Mouse (Mus musculus) erythroblast, embryonic 14.5 days (primary cell): ENCODE data around the gene Mindy4b-ps. TPM values are rescaled to one million over a fixed set of nuclear protein-coding genes. Genes with fewer than 3 reads are reported as not detected.

ENCODE experiments used
- H3K27me3 ChIP-seq: 2 replicates; pipeline ENCODE4 v1.6.1; 2012; ENCODE audit warnings: inconsistent platforms; ENCODE audit not compliant: control insufficient read depth
- H3K36me3 ChIP-seq: 2 replicates; pipeline ENCODE4 v1.6.1; 2012; ENCODE audit warnings: mild to moderate bottlenecking, inconsistent platforms; ENCODE audit not compliant: control insufficient read depth
- H3K4me1 ChIP-seq: 2 replicates; pipeline ENCODE4 v1.6.1; 2012; ENCODE audit warnings: inconsistent platforms; ENCODE audit not compliant: control insufficient read depth
- H3K4me3 ChIP-seq: replicated peaks from 2 replicates; pipeline ENCODE3; 2012; ENCODE audit warnings: moderate library complexity, mild to moderate bottlenecking, inconsistent platforms
- H3K9me3 ChIP-seq: 2 replicates; pipeline ENCODE4 v1.6.1; 2012; ENCODE audit warnings: low read length, inconsistent platforms, mixed read lengths; ENCODE audit not compliant: control insufficient read depth
- GATA1 ChIP-seq: IDR thresholded peaks from 2 replicates; pipeline ENCODE4 v1.6.1; 2012; ENCODE audit warnings: low read length, inconsistent platforms, mixed read lengths
- TAL1 ChIP-seq: IDR thresholded peaks from 3 replicates; pipeline ENCODE4 v1.6.1; 2012; ENCODE audit warnings: low read length, inconsistent platforms, mixed read lengths
- polyA plus RNA-seq: library from polyadenylated mRNA; stranded (reverse); fragments of >175 nt; gene quantifications from 2 replicates; pipeline ENCODE4 v1.2.3, GENCODE M21; 2012

Mindy4b-ps gene
- polyA plus RNA-seq, 1 experiment, result not detected

DNA sequence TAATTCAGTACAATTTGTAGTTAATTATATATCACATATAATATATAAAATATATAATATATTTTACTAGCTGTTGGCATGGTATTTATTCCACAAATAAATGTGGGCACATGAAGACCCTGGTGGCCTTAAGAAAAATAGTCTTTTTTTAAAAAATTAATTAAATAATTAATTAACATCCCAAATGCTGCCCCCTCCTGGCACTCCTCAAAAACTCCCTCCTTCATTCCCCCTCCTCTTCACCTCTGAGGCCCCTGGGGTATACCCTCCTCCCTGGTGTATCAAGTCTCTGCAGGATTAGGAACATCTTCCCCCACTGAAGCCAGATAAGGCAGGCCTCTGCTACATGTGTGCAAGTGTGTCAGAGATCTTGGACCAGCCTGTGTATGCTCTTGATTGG, 73.4 kb downstream of the Mindy4b-ps start:
- Histone ChIP-seq H3K4me3 (no peak overlapping the region), H3K36me3 (no peaks in the 10 kb centered on the region), H3K27me3 (no peaks in the 10 kb centered on the region), H3K4me1 (no peaks in the 10 kb centered on the region), H3K9me3 (no peaks in the 10 kb centered on the region)
- no peak for TF ChIP-seq GATA1
- TF ChIP-seq TAL1, result no peak

DNA sequence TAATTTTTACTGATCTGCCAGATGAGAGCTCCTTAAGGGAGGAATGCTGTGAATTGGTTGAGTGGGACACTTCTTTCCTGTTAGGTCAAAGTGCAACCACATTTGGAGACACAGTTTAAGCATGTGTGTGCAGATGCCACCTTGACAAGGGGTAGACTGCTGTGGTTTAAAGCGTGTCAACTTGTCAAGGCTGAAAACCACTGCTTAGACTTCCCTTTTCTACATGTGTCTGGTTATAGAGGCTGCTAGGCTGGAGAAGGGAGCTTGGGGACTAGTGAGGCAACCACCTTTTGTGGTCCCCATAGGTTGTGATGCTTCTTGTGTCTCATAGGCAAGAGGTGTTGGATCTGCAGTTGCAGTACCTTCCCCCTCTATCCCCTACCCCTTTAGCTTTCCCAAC, 74.2 kb downstream of the Mindy4b-ps start:
- no peak overlapping the region for H3K4me3 ChIP-seq
- H3K36me3 ChIP-seq, result no peaks in the 10 kb centered on the region
- H3K9me3 ChIP-seq, result no peaks in the 10 kb centered on the region
- H3K4me1 ChIP-seq, result no peaks in the 10 kb centered on the region
- TF ChIP-seq TAL1 (no peak), GATA1 (no peak)
- H3K27me3 ChIP-seq, result no peaks in the 10 kb centered on the region

DNA sequence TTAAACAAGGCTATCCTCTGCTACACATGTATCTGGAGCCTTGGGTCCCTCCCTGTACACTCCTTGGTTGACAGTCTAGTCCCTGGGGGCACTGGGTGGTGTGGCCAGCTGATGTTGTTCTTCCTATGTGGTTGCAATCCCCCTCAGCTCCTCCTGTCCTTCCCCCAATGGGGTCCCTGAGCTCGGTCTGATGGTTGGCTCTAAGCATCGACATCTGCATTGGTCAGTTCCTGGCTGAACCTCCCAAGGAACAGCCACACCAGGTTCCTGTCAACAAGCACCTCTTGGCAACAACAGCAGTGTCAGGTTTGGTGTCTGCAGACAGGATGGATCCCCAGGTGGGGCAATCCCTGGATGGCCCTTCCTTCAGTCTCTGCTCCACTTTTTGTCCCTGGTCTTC, 82.6 kb downstream of the Mindy4b-ps start:
- H3K36me3 ChIP-seq, result no peaks in the 10 kb centered on the region
- H3K4me1 ChIP-seq, result no peaks in the 10 kb centered on the region
- TF ChIP-seq TAL1 (no peak), GATA1 (no peak)
- H3K4me3 ChIP-seq, result no peak overlapping the region
- no peaks in the 10 kb centered on the region for H3K27me3 ChIP-seq
- H3K9me3 ChIP-seq, result no peaks in the 10 kb centered on the region

Other genes starting within 250 kb of the Mindy4b-ps start
- 0.73 and 2.1 TPM in 2 replicates for gene Selenot, start 245.7 kb downstream of the Mindy4b-ps start, polyA plus RNA-seq
- not detected in 2 replicates for gene Erich6, start 185.1 kb downstream of the Mindy4b-ps start, polyA plus RNA-seq
- gene Siah2, start 129.9 kb downstream of the Mindy4b-ps start, polyA plus RNA-seq, result 0.12 and 0.19 TPM in 2 replicates
- not detected in 2 replicates for gene Clrn1, start 63.0 kb upstream of the Mindy4b-ps start, polyA plus RNA-seq
- gene Med12l, start 183.5 kb upstream of the Mindy4b-ps start, polyA plus RNA-seq, result 0.02 TPM in 1 of 2 replicates, not detected in the other